Mouse (Mus musculus) telencephalon, adult 2 months (tissue): ENCODE results near the gene Spats1.
"Not testable (repeated sequence)": the region's sequence is repeated elsewhere in the genome, so short reads cannot be mapped to it uniquely, and the experiment has no call there.

Experiments used
- DNase-seq: peaks from one replicate; pipeline ENCODE4 v3.0.0-alpha.2; 2011; ENCODE audit warnings: low read depth, low spot score

Gene Spats1

GRCm38 (mm10) chr17:45447063-45447462 is 28.2 kb downstream of the Spats1 start:
- no peak for DNase-seq

DNA sequence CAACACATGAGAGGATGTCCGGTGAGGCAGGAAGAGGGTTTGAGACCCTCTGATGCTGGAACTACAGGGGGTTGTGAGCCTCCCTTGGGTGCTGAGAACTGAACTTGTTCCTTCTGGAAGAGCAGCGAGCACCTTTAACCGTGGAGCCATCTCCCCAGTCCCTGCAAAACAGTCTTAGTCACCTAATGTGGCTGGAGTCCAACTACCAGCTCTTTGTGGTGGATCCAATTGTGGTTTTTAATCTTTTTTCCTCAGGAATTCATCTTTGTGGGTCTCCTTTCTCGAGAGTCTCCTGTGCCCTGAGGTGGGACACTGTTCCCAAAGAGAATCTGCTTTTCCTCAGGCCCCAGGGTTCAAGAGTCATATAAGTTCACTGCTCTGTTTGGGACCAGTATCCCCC is 29.3 kb downstream of the Spats1 start:
- no peak for DNase-seq

DNA sequence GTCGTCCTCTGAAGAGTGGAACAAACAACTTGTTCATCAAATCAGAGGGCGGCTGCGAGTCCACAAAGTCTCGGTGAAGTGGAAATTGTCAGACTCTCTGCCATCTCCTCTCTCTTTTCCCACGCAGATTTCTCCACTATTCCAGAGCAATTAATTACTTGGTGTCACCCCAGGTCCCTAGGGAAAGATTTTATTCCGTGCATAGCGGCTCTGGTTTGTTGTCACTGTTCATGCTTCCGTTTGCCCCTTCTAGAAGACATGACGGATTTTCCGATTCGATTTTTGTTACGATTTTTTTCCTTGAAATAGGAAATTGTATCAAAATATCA is 41.0 kb downstream of the Spats1 start:
- DNase-seq, result no peak

- peak; percentile 97 for DNase-seq
Measured at GRCm38 (mm10) chr17:45433419-45434261, 41.6 kb downstream of the Spats1 start, which contains the start of gene Cdc5l. TSS of gene Cdc5l (minus strand) at chr17:45433737.

DNA sequence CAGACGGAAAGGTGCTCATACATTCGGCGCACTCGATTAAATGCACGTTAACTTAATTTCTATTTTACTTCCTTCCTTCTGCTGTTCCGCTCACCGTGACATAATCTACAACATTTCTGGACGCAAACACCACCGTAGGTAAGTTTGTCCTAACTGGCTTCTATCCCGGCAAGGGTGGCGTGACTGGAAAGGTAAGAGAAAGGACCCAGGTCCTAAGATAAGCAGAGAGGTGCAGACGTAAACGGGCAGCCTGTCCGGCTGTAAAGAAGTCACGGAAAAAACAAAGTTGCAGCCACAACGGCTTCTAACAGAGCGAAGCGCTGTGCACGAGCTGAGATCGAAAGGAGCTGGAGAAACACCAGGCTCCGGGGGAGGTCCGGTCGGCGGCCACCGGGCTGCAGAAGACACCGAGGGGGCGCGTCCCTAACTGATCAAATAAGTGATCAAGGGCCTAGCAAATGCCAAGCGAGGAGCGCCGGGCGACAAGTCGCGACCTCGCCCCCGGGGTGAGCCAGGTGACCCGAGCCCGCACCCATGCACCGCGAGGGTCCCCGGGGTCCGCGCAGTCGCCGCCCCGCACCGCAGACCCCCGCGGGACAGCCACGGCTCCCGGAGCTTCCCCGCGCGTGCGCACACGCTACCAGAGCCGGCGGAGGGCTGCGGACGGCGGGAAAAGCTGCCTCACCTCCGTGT is 42.4 kb downstream of the Spats1 start:
- no peak for DNase-seq

DNA sequence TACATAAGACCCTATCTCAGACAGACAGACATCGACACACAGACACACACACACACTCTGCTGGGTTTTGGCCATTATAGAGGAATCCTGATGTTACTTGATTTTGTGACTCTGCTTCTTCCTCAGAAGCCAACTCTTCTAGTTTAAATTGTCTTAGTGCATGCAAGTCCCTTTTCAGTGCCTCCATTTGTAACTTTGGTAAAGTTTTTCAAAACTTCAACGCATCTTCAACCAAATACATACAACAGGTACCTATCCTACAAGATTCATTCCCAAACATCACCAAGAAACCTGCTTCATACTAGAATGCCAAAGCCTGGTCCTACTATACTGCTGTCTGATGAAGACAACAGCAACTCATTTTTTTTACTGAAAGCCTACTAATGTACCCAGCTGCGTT is 43.2 kb downstream of the Spats1 start:
- DNase-seq, result no peak

- no peak for DNase-seq
Measured at GRCm38 (mm10) chr17:45417387-45417786, 57.8 kb downstream of the Spats1 start.

DNA sequence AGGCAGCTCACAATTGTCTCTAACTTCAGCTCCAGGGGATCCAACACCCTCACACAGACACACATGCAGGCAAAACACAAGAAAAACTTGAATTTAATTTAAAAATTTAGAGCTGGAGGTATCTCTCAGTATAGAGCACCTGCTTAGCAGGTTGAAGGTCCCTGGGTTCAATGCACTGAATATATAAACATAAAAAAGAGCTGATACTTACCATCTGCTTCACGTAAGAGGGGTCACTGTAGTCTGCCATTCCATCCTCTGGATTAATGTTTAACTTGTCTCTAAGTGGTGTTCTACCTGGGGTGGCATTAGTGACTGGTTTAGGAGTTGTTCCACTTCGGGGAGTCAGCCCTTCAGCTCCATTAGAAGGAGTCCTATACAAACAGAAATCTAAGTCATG is 63.6 kb downstream of the Spats1 start:
- not testable (repeated sequence) for DNase-seq

- no peak for DNase-seq
Measured at GRCm38 (mm10) chr17:45408719-45409118, 66.5 kb downstream of the Spats1 start.

DNA sequence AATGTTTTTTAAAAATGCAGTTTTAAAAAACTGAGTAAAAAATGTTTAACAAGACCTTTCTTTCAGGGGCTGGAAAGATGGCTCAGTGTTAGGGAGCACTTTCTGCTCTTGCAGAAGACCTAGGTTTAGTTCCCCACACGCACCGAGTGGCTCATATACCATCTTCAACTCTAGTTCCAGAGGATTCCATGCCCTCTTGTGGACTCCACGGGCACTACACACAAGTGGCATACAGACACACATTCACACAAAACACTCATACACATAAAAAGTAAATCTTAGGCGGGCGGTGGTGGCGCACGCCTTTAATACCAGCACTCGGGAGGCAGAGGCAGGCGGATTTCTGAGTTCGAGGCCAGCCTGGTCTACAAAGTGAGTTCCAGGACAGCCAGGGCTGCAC is 68.9 kb downstream of the Spats1 start:
- no peak for DNase-seq

DNA sequence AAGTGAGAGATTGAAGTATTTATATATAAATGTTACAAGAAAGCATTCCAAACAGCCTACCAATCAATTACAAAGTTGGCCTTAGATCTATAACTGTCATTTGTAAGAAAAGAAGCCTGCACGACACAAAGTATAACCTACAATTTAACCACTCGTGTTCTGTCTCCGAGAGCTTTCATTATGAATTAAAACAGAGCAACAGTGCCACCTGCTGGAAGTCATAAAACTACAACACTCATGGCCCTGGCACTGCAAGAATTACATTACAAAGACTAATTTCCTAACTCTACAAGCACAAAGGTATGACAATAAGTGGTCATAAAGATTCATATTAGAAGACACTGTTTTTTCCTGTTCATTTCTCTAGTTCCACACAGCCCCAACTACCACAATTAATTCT is 72.0 kb downstream of the Spats1 start:
- no peak for DNase-seq

DNA sequence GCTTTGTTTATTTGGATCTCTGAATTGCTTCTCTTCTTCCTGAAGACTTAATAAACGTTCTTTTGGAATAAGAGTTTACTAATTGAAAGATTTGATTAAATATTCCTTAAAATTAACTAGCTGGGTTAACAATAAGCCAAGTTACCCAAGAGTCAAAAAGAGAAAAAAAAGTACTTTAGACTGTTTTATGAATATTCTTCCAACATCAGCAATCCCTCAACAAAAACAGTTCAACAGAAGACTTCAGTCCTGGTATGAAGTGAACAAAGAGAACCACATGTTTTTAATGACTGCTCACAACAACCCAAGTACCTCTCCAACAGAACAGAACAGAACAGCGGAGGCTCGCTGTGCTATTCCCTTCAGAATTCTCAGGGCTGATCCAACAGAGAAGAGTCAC is 72.6 kb downstream of the Spats1 start:
- DNase-seq, result no peak

GRCm38 (mm10) chr17:45402126-45402525 is 73.1 kb downstream of the Spats1 start:
- DNase-seq, result no peak

DNA sequence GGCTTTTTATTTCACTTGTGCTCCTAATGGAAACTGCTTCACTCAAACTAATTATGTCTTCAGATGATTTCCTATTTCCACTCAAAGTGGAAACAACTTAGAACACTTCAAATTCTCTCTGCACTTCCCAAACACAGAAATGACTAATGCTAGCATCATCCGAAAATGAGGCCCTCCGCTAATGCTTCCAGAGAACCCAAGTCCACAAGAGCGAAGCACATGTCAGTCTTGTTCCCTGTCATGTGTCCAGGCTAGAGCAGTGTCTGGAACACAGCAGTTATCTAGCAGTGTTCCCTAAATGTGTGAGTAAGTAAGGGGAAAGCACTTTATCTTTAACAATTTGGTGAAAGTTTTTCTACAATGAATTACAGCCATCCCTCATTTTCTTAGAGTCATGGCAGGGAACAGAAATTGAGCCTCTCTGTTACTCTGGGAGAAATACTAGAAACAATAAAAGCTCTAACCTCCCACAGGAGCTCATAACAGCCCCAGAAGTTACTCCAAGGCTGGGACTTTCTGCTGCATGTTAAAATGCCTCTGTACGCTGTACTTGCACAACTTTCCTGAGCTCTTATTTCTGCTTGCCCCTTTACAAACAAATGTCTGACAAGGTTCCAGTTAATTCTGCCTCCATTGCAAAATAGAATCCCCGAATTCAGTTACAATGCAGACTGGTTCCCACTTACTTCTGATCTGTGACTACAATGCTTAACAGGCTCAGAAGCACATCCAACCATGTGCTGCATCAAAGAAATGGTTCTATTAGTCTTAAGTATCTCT is 73.9 kb downstream of the Spats1 start:
- no peak for DNase-seq

- no peak for DNase-seq
Measured at GRCm38 (mm10) chr17:45398021-45398420, 77.2 kb downstream of the Spats1 start.

DNA sequence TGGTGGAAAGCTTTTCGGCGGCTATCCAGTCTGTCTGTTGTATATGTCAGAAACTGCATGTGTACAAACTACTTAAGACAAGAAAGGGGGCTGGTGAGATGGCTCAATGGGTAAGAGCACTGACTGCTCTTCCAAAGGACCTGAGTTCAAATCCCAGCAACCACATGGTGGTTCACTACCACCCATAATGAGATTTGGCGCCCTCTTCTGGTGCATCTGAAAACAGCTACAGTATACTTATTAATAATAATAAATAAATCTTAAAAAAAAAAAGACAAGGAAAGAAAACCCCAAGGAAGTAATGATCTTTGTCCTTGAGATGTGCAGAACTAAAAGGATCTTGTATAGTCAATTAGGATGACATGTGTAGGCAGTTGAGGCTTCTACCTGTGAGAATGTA is 77.7 kb downstream of the Spats1 start:
- no peak for DNase-seq

DNA sequence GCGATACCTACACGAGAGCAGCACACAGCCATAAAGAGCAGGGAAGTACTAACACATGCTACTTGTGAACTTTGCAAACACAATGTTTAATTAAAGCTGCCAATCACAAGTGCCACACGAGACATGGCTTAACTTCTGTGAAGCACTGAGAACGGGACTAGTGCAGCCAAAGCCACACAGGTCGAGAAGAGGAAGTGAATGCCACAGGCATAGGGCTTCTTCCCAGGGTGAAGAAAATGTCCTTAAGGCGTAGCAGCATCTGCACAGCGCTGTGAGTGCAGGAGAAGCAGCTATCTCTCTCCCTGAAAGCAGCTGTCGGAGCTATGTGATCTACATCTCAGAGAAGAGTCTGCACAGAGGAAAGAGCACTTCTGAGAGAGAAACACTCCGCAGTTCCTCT is 80.6 kb downstream of the Spats1 start:
- DNase-seq, result no peak

GRCm38 (mm10) chr17:45393765-45394164 is 81.5 kb downstream of the Spats1 start:
- no peak for DNase-seq
